Mouse (Mus musculus): ENCODE results near the gene Khdc1c.

Gene Khdc1c

DNA sequence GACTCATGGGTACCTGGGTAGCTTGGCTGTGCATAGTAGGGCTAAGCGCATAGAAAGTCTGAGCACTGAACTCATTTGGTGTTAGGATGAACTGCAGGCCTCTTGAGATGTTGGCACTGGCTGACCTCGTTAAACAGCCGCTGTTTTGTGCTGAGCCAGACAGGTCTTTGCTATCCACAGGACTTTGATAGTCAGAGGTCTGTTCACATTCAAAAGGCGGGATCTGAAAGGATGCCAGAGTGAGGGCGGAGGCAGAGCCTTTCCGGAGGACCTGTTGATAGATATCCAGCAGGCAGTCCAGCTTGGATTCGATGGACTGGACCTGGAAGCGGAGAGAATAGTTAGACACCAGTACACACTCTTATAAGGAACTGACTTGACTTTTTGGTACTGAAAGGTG lies 34.7 kb downstream of the Khdc1c start:
- no peaks in the 10 kb centered on the region; the same call in none of the 2 replicates for H3K36me3 ChIP-seq (ENCODE audit: control insufficient read depth, insufficient read depth, low read length, poor library complexity, severe bottlenecking)
- DNase-seq (ENCODE audit: low read depth, low spot score), result no peak
- H3K27me3 ChIP-seq (ENCODE audit: control insufficient read depth, insufficient read depth, low read length, poor library complexity, severe bottlenecking), result no peaks in the 10 kb centered on the region

DNA sequence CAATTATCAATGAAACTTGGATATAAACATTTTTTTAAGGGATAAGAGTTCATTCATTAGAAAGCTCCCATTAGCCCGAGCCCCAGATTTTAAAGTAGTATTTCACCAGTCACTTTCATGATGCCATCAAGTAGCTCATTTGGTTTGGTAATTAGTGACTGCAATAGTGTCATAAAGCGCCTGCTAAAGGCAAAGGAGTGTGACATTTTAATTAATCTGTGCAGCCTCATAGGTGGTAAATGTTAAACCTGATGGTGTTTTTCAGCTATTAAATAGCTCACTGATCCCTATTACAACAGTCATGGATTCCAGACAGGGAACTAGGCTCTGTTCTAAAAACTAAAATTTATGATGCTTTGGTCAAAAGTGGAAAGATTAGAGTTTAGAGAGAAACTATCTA lies 39.1 kb downstream of the Khdc1c start:
- no peaks in the 10 kb centered on the region; the same call in none of the 2 replicates for H3K36me3 ChIP-seq (ENCODE audit: control insufficient read depth, insufficient read depth, low read length, poor library complexity, severe bottlenecking)
- no peak for DNase-seq (ENCODE audit: low read depth, low spot score)
- H3K27me3 ChIP-seq (ENCODE audit: control insufficient read depth, insufficient read depth, low read length, poor library complexity, severe bottlenecking), result no peaks in the 10 kb centered on the region

DNA sequence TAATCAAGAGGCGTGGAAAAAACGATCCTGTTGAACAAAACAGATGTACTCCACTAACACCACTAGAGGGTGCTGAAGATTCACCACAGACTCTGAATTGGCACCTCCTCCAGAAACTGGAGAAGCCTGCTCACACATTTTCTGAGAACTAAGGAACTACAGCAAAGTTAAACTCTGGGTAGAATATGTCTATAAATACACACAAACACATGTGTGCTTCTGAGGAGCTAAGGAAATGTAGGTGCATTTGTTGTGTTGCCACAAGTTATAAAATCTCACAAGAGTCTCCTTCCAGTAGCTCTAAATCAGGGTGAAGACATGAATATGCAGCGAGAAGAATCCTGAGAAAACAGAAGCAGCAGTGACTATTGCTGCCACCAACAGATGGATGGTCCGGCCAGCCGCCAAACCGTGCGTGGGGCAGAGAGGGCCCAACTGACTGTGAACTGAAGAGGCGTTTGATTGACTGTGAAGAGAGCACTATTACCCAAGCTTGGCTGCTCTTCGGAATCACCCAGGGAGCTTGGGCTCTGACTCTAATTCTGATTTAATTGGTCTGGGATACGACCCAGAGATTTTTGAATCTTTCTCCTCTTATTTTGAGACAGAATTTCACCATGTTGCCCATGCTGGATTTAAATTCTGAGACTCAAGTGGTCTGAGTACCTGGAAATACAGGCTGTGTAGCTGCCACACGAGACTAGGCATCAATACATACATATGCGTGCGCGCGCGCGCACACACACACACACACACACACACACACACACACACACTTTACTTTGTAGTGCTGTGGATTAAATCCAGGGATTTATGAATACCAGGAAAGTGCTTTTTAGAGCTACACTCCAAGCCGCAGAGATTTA lies 43.4 kb downstream of the Khdc1c start:
- DNase-seq (ENCODE audit: low read depth, low spot score), result peak; percentile 68
- Histone ChIP-seq H3K36me3 (ENCODE audit: control insufficient read depth, insufficient read depth, low read length, poor library complexity, severe bottlenecking) (no peaks in the 10 kb centered on the region), H3K27me3 (ENCODE audit: control insufficient read depth, insufficient read depth, low read length, poor library complexity, severe bottlenecking) (no peaks in the 10 kb centered on the region)

DNA sequence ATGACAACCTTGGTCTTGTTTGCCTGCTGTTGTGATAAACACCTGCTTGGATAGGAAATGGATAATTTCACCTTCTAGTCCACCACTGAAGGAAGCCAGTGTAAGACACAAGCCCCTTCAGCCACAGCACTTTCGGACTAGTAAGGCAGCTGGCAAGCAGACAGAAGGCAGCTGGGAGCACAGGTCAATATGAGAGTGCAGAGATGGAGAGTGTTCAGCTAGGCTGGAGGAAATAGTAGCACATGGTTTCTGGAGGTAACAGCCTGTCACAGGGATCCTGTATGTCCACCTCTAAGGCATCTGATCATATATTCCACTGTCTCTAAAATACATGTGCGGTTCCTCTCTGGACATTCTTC lies 44.0 kb downstream of the Khdc1c start:
- Histone ChIP-seq H3K36me3 (ENCODE audit: control insufficient read depth, insufficient read depth, low read length, poor library complexity, severe bottlenecking) (no peaks in the 10 kb centered on the region), H3K27me3 (ENCODE audit: control insufficient read depth, insufficient read depth, low read length, poor library complexity, severe bottlenecking) (no peaks in the 10 kb centered on the region)
- no peak for DNase-seq (ENCODE audit: low read depth, low spot score)

DNA sequence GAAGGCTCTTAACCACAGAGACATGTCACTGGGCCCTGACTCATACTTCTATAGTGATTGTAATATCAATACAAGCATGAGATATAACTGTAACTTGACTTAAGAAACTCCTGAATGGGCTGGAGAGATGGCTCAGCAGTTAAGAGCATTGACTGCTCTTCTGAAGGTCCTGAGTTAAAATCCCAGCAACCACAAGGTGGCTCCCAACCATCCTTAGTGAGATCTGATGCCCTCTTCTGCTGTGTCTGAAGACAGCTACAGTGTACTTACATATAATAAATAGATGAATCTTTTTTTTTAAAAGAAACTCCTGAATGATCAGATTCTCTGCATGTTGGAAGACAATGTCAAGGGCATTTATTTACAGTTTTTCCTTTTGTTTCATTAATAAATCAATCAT lies 51.2 kb downstream of the Khdc1c start:
- no peaks in the 10 kb centered on the region for H3K36me3 ChIP-seq (ENCODE audit: control insufficient read depth, insufficient read depth, low read length, poor library complexity, severe bottlenecking)
- peak; percentile 15 for DNase-seq (ENCODE audit: low read depth, low spot score)
- H3K27me3 ChIP-seq (ENCODE audit: control insufficient read depth, insufficient read depth, low read length, poor library complexity, severe bottlenecking), result no peaks in the 10 kb centered on the region

Measured in splenic B cell, adult 2 months (primary cell).